Mouse (Mus musculus): ENCODE results near the gene Def8. TPM values are rescaled to one million over a fixed set of nuclear protein-coding genes. Genes with fewer than 3 reads are reported as not detected.
A peak's percentile ranks its signal among the peaks of the same experiment; 100 is the strongest.

Def8 gene
- 40.1 and 42.5 TPM in 2 replicates for polyA plus RNA-seq (2016; fragmentation: Nextera tagmentation; extraction: Ambion mirVana)

- Histone ChIP-seq H3K4me3 (no peak within 1 kb of the TSS), H3K4me1 (no peaks in the 10 kb centered on the region), H3K9me3 (replicated peaks) (peaks cover 23% of the 10 kb centered on the region), H3K27ac (no peak within 1 kb of the TSS), H3K36me3 (peaks cover 33% of the 10 kb centered on the region), H3K27me3 (no peaks in the 10 kb centered on the region), H3K4me2 (replicated peaks) (0 out of 2 replicates have a peak within 1 kb of the TSS, but pooled peaks have one; percentile 19), H3K9ac (no peak within 1 kb of the TSS)
- WGBS, result 78% methylated on average over 7 of the region's 7 CpGs
- ATAC-seq (ENCODE audit: low FRiP score), result no peak
These were observed at the start of gene Def8 for GRCm38 (mm10) chr8:123423441-123423840. Gene Def8, plus strand, starts transcription at chr8:123423527.

- peaks cover 19% of the 10 kb centered on the region for H3K4me1 ChIP-seq
These were observed 49.1 kb upstream of the Def8 start for GRCm38 (mm10) chr8:123374239-123374578.

GRCm38 (mm10) chr8:123375701-123376100, 47.6 kb upstream of the Def8 start:
- no peak overlapping the region for H3K4me2 ChIP-seq (replicated peaks)

More at GRCm38 (mm10) chr8:123374239-123374578, 49.1 kb upstream of the Def8 start:
- ATAC-seq (ENCODE audit: low FRiP score), result peak; percentile 80
- peaks cover 11% of the 10 kb centered on the region; the same call in 1 of the 2 replicates for H3K36me3 ChIP-seq
- under 1% methylated on average over 20 of the region's 20 CpGs for WGBS
- H3K4me2 ChIP-seq (replicated peaks), result peak overlapping the region; percentile 78
- H3K27ac ChIP-seq, result peak overlapping the region; percentile 94
- no peaks in the 10 kb centered on the region; the same call in 1 of the 2 replicates for H3K27me3 ChIP-seq
- peak overlapping the region; percentile 83 for H3K4me3 ChIP-seq
- H3K9me3 ChIP-seq (replicated peaks), result no peaks in the 10 kb centered on the region
- H3K9ac ChIP-seq, result peak overlapping the region; percentile 81

GRCm38 (mm10) chr8:123376106-123376505, 47.2 kb upstream of the Def8 start:
- H3K27ac ChIP-seq, result no peak overlapping the region; the same call in 1 of the 2 replicates
- peaks cover 19% of the 10 kb centered on the region for H3K4me1 ChIP-seq
- no peak overlapping the region; the same call in 1 of the 2 replicates for H3K9ac ChIP-seq
- no peak overlapping the region for H3K4me2 ChIP-seq (replicated peaks)
- no peaks in the 10 kb centered on the region; the same call in 1 of the 2 replicates for H3K27me3 ChIP-seq
- no peak overlapping the region for H3K4me3 ChIP-seq
- WGBS, result 60% methylated on average over 8 of the region's 8 CpGs
- H3K9me3 ChIP-seq (replicated peaks), result no peaks in the 10 kb centered on the region
- no peak for ATAC-seq (ENCODE audit: low FRiP score)
- peaks cover 10% of the 10 kb centered on the region for H3K36me3 ChIP-seq

More at GRCm38 (mm10) chr8:123375701-123376100, 47.6 kb upstream of the Def8 start:
- Histone ChIP-seq H3K4me1 (peaks cover 19% of the 10 kb centered on the region), H3K9me3 (replicated peaks) (no peaks in the 10 kb centered on the region), H3K27me3 (no peaks in the 10 kb centered on the region; the same call in 1 of the 2 replicates), H3K9ac (peak overlapping the region; percentile 35; the same call in 1 of the 2 replicates), H3K36me3 (peaks cover 6% of the 10 kb centered on the region), H3K4me3 (no peak overlapping the region), H3K27ac (no peak overlapping the region; the same call in 1 of the 2 replicates)
- ATAC-seq (ENCODE audit: low FRiP score), result no peak
- 84% methylated on average over 10 of the region's 10 CpGs for WGBS

GRCm38 (mm10) chr8:123381711-123382110, 41.6 kb upstream of the Def8 start:
- WGBS, result 93% methylated on average over 4 of the region's 4 CpGs
- Histone ChIP-seq H3K9me3 (replicated peaks) (no peaks in the 10 kb centered on the region), H3K27me3 (no peaks in the 10 kb centered on the region), H3K9ac (no peak overlapping the region), H3K36me3 (peaks cover 66% of the 10 kb centered on the region), H3K27ac (no peak overlapping the region), H3K4me2 (replicated peaks) (no peak overlapping the region), H3K4me3 (no peak overlapping the region), H3K4me1 (no peaks in the 10 kb centered on the region)
- no peak for ATAC-seq (ENCODE audit: low FRiP score)

GRCm38 (mm10) chr8:123382516-123382915, 40.8 kb upstream of the Def8 start:
- Histone ChIP-seq H3K9me3 (replicated peaks) (no peaks in the 10 kb centered on the region), H3K27me3 (no peaks in the 10 kb centered on the region), H3K36me3 (peaks cover 69% of the 10 kb centered on the region), H3K4me2 (replicated peaks) (no peak overlapping the region), H3K4me3 (no peak overlapping the region), H3K4me1 (no peaks in the 10 kb centered on the region), H3K27ac (no peak overlapping the region), H3K9ac (no peak overlapping the region)
- no peak for ATAC-seq (ENCODE audit: low FRiP score)
- WGBS, result 93% methylated on average over 8 of the region's 8 CpGs

GRCm38 (mm10) chr8:123384883-123385540, 38.3 kb upstream of the Def8 start:
- Histone ChIP-seq H3K4me2 (replicated peaks) (no peak overlapping the region), H3K4me1 (no peaks in the 10 kb centered on the region), H3K27me3 (no peaks in the 10 kb centered on the region), H3K27ac (no peak overlapping the region), H3K9ac (no peak overlapping the region), H3K9me3 (replicated peaks) (no peaks in the 10 kb centered on the region), H3K4me3 (no peak overlapping the region), H3K36me3 (peaks cover 94% of the 10 kb centered on the region)
- 71% methylated on average over 9 of the region's 9 CpGs for WGBS
- ATAC-seq (ENCODE audit: low FRiP score), result no peak

GRCm38 (mm10) chr8:123387041-123387440, 36.3 kb upstream of the Def8 start:
- Histone ChIP-seq H3K9ac (no peak overlapping the region), H3K9me3 (replicated peaks) (no peaks in the 10 kb centered on the region), H3K36me3 (peaks cover 100% of the 10 kb centered on the region), H3K4me3 (no peak overlapping the region), H3K4me1 (no peaks in the 10 kb centered on the region), H3K27ac (no peak overlapping the region), H3K4me2 (replicated peaks) (no peak overlapping the region), H3K27me3 (no peaks in the 10 kb centered on the region)
- ATAC-seq (ENCODE audit: low FRiP score), result no peak
- WGBS, result 79% methylated on average over 3 of the region's 3 CpGs

GRCm38 (mm10) chr8:123387801-123388200, 35.5 kb upstream of the Def8 start:
- Histone ChIP-seq H3K27ac (no peak overlapping the region), H3K4me2 (replicated peaks) (no peak overlapping the region), H3K9me3 (replicated peaks) (no peaks in the 10 kb centered on the region), H3K27me3 (no peaks in the 10 kb centered on the region), H3K9ac (no peak overlapping the region), H3K4me3 (no peak overlapping the region), H3K4me1 (no peaks in the 10 kb centered on the region), H3K36me3 (peaks cover 100% of the 10 kb centered on the region)
- 95% methylated on average over 8 of the region's 8 CpGs for WGBS
- no peak for ATAC-seq (ENCODE audit: low FRiP score)

GRCm38 (mm10) chr8:123389026-123389425, 34.3 kb upstream of the Def8 start:
- H3K9ac ChIP-seq, result no peak overlapping the region

GRCm38 (mm10) chr8:123398308-123398707, 25.0 kb upstream of the Def8 start:
- no peaks in the 10 kb centered on the region for H3K4me1 ChIP-seq
- no peak overlapping the region for H3K27ac ChIP-seq
- peaks cover 100% of the 10 kb centered on the region for H3K36me3 ChIP-seq
- ATAC-seq (ENCODE audit: low FRiP score), result no peak
- H3K27me3 ChIP-seq, result no peaks in the 10 kb centered on the region
- 96% methylated on average over 13 of the region's 13 CpGs for WGBS
- H3K9me3 ChIP-seq (replicated peaks), result no peaks in the 10 kb centered on the region
- H3K9ac ChIP-seq, result no peak overlapping the region
- no peak overlapping the region for H3K4me2 ChIP-seq (replicated peaks)
- H3K4me3 ChIP-seq, result no peak overlapping the region

More at GRCm38 (mm10) chr8:123389026-123389425, 34.3 kb upstream of the Def8 start:
- no peak for ATAC-seq (ENCODE audit: low FRiP score)
- Histone ChIP-seq H3K27ac (no peak overlapping the region), H3K36me3 (peaks cover 100% of the 10 kb centered on the region), H3K4me3 (no peak overlapping the region), H3K4me2 (replicated peaks) (no peak overlapping the region), H3K27me3 (no peaks in the 10 kb centered on the region), H3K4me1 (no peaks in the 10 kb centered on the region), H3K9me3 (replicated peaks) (no peaks in the 10 kb centered on the region)
- WGBS, result 96% methylated on average over 7 of the region's 7 CpGs

- Histone ChIP-seq H3K9me3 (replicated peaks) (no peaks in the 10 kb centered on the region), H3K27ac (no peak overlapping the region), H3K4me3 (no peak overlapping the region), H3K4me2 (replicated peaks) (no peak overlapping the region), H3K36me3 (peaks cover 71% of the 10 kb centered on the region), H3K9ac (no peak overlapping the region; the same call in 1 of the 2 replicates), H3K4me1 (peaks cover 10% of the 10 kb centered on the region), H3K27me3 (no peaks in the 10 kb centered on the region)
- ATAC-seq (ENCODE audit: low FRiP score), result no peak
- WGBS, result 94% methylated on average over 9 of the region's 9 CpGs
These were observed 21.4 kb upstream of the Def8 start for GRCm38 (mm10) chr8:123401936-123402335.

Data from hindbrain, embryonic 12.5 days (tissue).